Mouse (Mus musculus) embryonic fibroblast, embryonic 13.5 days (primary cell): ENCODE measurements around the gene Tspan9. TPM values are rescaled to one million over a fixed set of nuclear protein-coding genes. Genes with fewer than 3 reads are reported as not detected.

Source experiments
- H3K27ac ChIP-seq: 2 replicates; pipeline ENCODE4 v1.5.1; 2012; ENCODE audit warnings: low read length, control low read depth, inconsistent platforms; ENCODE audit not compliant: insufficient read depth
- H3K4me1 ChIP-seq: 2 replicates; pipeline ENCODE4 v1.6.1; 2011; ENCODE audit warnings: low read length; ENCODE audit not compliant: control insufficient read depth, insufficient read depth
- H3K4me3 ChIP-seq: 2 replicates; pipeline ENCODE4 v1.5.1; 2011; ENCODE audit warnings: mild to moderate bottlenecking, control low read depth, low read length; ENCODE audit not compliant: insufficient read depth
- CTCF ChIP-seq: IDR thresholded peaks from 2 replicates; pipeline ENCODE4 v1.5.1; 2011; ENCODE audit warnings: mild to moderate bottlenecking, control low read depth, low read length, moderate library complexity, borderline replicate concordance; ENCODE audit not compliant: insufficient read depth
- POLR2A ChIP-seq: IDR thresholded peaks from 2 replicates; pipeline ENCODE4 v1.6.1; 2011; ENCODE audit warnings: low read depth, mild to moderate bottlenecking, control low read depth, low read length, moderate library complexity
- polyA plus RNA-seq: library from polyadenylated mRNA; stranded (reverse); fragments of >200 nt; gene quantifications from 2 replicates; pipeline ENCODE4 v1.2.4, GENCODE M21; 2011; ENCODE audit warnings: low read depth; ENCODE audit not compliant: missing spikeins, insufficient read length

Gene Tspan9
- polyA plus RNA-seq, 1 experiment = 113 TPM

DNA sequence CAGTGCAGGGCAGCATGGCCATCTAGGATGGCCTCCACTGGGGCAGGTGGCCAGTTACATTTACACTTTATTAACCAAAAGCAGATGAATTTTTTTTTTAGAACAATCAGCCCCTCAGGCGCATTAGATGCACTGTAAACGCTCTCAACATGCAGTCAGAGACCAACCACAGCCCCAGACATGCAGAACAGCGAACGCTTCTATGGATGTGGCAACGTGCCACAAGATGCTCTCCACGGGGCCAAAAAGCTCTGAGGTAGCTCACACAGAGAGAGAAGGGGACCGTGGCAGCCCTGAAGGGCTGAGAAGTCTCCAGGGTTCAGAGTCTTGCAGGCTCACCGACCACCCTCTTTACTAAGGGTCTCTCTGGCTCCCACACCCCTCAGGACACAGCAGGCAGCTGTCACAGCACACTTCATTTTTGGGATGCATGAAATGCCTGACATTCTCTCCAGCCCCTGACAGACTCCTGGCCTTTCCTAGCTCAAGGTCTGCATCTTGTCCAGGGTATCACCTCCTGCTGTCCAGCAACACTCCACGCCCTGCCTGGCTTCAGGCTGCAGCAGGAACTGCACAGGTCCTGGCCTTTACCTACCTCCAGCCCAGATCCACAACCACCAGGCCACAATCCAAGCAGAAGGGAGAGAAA lies 63.7 kb downstream of the Tspan9 start:
- TF ChIP-seq POLR2A (no peak), CTCF (no peak)
- no peak overlapping the region for H3K27ac ChIP-seq

DNA sequence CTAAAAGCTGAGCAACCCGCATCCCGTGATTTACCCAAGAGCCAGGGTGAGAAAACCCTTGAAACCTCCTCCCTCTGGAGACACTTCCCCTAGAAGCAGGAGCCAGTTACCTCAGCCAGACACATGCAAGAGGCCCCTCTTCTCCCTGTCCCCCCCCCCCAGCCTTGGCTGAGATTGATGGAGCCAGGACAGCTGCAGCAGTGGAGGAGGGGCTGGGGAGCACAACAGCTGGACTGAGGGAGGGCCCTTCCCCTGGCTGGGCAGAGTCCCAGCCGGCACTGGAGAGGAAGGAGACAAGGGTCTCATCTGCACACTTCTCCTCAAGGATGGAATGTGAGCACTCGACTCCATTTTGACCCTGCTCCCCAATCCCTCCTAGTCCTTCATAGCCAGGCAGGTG lies 64.9 kb downstream of the Tspan9 start:
- TF ChIP-seq POLR2A (no peak), CTCF (no peak)
- Histone ChIP-seq H3K4me1 (peaks cover 4% of the 10 kb centered on the region; the same call in 1 of the 2 replicates), H3K27ac (no peak overlapping the region), H3K4me3 (no peak overlapping the region)

More for the DNA sequence above, 63.7 kb downstream of the Tspan9 start:
- Histone ChIP-seq H3K4me3 (no peak overlapping the region), H3K4me1 (peaks cover 4% of the 10 kb centered on the region; the same call in 1 of the 2 replicates)

DNA sequence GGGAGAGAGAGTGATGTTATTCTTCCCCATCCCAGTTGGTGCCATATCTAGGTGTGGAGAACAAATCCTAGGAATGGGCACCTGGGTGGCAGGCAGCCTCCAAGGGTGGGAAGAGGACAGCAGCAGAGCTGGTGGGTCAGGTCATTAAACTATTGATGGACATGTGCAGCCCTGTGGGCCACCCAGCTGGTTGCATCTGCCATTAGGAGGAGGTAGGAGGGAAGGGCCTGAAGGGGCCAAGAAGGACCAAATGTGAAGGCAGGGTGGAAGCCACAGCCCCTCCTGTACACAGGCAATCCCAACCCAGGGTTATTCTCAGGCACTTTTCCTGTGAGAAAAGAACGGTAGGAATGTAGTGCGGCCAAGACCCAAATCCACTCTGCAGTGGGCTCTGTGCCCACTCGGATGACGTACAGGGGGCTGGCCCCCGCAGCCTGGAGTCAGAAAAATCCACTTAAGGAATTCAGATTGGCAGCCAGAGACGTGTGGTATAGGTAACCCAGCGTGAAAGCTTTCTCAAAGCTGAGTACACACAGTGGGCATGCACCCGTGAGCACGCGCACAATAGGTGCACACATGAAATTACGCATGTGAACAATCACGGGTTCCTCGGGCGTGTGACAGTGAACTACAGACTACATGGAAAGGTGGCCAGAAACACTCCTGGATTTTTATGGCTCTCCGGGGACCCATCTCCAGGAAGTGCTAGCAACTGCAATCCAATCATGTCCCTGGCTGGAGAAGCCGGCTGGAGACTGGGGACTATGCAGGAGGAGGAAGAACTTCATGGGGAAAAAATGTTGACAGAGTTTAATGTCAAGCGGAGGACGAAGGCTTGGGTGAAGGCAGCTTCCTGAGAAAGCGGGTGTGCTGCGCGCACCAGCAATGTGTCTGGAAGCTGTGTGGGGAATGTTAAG lies 67.0 kb downstream of the Tspan9 start:
- 0 out of 2 replicates have a peak overlapping the region, but pooled peaks have one; percentile 2 for H3K27ac ChIP-seq
- no peak overlapping the region for H3K4me3 ChIP-seq
- no peak for TF ChIP-seq CTCF
- TF ChIP-seq POLR2A = no peak
- H3K4me1 ChIP-seq = peaks cover 4% of the 10 kb centered on the region; the same call in 1 of the 2 replicates

DNA sequence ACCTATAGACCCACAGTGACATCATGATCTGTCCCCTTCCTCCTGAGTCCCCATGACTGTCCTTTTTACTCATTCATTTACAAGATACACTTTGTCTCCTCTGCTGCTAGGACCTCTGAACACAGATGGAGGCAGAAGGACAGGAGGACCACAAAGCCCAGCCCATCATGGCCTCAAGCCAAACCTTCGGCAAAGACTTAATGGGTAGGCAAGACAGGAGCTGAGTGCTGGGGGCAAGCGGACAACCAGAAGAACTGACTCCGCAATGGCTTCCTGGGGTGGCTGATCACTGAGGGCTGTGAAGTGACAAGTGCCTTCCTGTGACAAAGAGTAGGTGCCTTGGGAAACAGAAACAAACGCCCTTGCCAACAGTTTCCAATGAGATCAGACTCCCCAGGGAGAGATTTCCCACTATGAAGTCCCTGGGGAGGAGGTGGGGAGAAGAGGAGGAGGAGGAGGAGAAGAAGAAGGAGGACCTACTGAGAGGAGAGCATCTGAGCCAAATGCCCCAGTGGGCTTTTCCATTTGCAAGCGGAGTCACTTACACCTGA lies 67.9 kb downstream of the Tspan9 start:
- H3K4me3 ChIP-seq = no peak overlapping the region
- peaks cover 4% of the 10 kb centered on the region; the same call in 1 of the 2 replicates for H3K4me1 ChIP-seq
- no peak for TF ChIP-seq POLR2A
- H3K27ac ChIP-seq = no peak overlapping the region

DNA sequence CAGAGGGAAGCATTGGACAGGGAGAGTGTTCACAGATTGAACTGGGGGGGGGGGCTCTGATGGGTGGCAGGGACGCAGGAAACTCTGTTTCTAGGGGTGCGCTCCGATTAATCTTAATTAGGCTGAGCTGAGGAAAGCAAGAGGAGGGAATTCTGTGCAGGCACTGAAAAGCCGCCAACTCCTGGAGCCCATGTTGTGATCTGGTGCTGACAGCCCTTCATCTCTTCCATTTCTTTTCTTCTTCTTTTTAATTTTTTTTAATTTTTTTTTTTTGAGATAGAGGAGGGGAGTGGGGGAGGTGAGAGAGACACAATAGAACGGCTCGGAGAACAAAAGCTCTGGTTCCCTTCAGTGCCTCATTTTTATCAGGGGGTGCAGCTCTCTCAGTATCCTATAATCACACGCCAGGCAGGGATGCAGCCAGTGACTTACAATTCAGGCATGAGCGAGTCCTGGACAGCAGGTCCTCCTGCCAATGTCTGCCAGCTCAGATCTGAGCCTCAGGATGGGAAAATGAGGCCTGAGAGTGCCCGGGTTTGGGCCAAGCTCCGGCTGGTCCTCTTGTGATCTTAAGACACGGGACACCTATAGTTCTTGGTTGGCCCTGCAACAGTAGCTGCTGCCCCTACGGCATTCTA lies 72.4 kb downstream of the Tspan9 start:
- H3K27ac ChIP-seq = no peak overlapping the region
- H3K4me1 ChIP-seq = 0 out of 2 replicates have a peak, but pooled peaks cover under 1% of the 10 kb centered on the region
- TF ChIP-seq POLR2A (no peak), CTCF (no peak)
- no peak overlapping the region for H3K4me3 ChIP-seq

DNA sequence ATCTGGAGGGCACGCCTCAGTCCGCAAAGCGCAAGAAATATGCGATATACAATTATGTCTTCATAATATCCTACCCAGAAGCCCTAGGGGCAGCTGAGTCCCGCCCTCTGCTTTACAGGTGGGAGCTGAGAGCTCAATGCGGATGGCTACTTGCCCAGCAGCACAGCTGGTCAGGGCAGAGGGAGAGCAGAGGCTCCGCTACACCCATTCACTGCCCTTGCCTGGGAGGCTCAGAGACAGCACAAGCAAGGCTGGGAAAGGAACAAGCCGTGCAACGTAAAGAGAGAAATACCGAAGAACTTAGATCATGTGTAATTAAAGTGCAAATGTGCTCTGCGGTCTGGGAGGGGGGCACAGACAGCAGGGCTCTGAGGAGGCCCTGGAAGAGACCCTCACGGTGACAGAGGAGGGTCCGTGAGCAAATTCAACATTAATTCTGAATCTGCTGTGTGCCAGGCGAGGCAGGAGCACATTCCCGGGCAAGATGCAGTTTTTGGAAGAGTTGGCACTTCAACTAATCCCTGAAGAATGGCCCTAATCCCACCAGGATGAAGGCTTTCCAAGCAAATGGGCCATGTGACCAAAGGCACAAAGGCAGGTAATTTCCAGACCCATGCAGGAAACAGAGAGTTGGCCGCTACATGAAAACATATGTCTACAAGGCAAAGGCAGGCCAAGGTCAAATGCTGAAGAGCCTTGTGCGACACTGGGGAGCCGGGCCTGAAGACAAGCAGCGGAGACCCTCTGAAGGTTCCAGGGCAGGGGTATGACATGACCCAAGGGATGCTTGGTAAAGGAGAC lies 73.1 kb downstream of the Tspan9 start:
- Histone ChIP-seq H3K27ac (no peak overlapping the region), H3K4me3 (no peak overlapping the region), H3K4me1 (peaks cover 4% of the 10 kb centered on the region; the same call in 1 of the 2 replicates)
- TF ChIP-seq CTCF = no peak
- no peak for TF ChIP-seq POLR2A

DNA sequence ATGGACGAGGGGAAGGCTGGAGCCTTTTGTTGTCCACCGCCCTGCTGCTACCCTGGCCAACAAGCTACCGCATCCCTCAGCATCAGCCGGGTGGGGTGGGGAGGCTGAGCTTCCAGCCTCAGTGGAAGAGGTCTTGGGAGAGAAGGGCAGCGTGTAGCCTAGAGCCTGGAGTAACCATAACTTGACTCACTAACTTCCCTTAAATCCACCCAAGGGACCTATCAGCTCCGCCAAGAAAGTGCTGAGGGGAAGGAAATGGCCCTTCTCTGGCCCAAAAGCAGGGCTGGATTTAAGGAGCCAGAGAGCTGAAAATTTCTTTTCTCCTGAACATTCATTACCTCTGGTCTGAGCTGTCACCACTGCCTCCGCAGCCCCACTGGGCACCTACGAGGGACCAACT lies 75.2 kb downstream of the Tspan9 start:
- H3K4me1 ChIP-seq = peaks cover 4% of the 10 kb centered on the region; the same call in 1 of the 2 replicates
- no peak overlapping the region for H3K4me3 ChIP-seq
- H3K27ac ChIP-seq = no peak overlapping the region
- TF ChIP-seq POLR2A (no peak), CTCF (no peak)

DNA sequence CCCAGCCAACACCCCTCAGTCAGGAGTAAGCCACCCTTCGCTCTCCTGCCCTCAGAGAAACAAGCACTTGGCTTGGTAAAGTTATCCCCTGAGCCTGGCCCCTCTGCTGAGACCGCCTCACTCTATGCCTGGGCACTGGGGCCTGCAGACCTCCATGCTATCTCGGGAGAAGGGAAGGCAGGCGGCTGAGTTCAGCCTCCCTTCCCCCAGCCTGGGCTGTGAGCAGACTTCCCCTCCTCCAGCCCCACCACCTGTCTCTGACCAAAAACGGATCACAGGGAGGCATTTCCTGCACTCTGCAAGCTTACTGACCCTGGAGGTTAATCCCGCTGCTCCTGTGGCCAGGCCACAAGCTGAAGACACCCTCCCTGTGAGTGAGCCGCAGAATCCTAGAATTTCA lies 77.4 kb downstream of the Tspan9 start:
- Histone ChIP-seq H3K27ac (no peak overlapping the region), H3K4me3 (no peak overlapping the region), H3K4me1 (peaks cover 4% of the 10 kb centered on the region; the same call in 1 of the 2 replicates)
- no peak for TF ChIP-seq POLR2A

DNA sequence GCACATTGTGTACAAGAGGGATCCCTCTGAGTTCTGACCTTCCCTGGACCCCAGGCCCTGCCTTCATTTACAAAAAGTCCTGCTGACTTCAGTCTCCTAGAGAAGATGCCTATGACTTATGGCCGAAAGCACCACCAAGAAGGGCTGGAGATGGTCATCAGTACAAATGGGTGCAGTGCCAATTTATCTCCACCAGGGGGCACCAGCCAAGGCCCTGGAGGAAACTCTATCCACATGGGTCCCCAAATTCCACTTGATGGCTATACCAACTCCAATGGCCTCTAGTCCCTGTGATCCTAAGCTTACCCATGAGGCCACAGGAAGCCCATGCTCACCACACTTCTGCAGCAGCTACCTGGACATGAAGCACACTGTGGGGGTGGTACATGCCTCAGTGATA lies 79.9 kb downstream of the Tspan9 start:
- no peak overlapping the region for H3K4me3 ChIP-seq
- peaks cover 4% of the 10 kb centered on the region; the same call in 1 of the 2 replicates for H3K4me1 ChIP-seq
- no peak for TF ChIP-seq POLR2A
- no peak for TF ChIP-seq CTCF
- no peak overlapping the region for H3K27ac ChIP-seq
